Mouse (Mus musculus) hindbrain, embryonic 11.5 days (tissue): ENCODE measurements around the gene Ccdc50. TPM values are rescaled to one million over a fixed set of nuclear protein-coding genes. Genes with fewer than 3 reads are reported as not detected.

Experiments used
- ATAC-seq: fragments of 200-750 bp; cut with Nextera tagmentation; 2 replicates; pipeline ENCODE4 v1.8.0; 2017; ENCODE audit warnings: mild to moderate bottlenecking, moderate TSS enrichment, moderate library complexity; ENCODE audit not compliant: low FRiP score
- DNase-seq: peaks from one replicate; pipeline ENCODE4 v3.0.0-alpha.2; 2015; ENCODE audit warnings: low spot score
- H3K27ac ChIP-seq: fragments of 300-500 bp; sonication (generic); 2 replicates; pipeline ENCODE4 v1.5.1; 2014; ENCODE audit warnings: mild to moderate bottlenecking, low read depth, low read length
- H3K27me3 ChIP-seq: fragments of 300-500 bp; sonication (generic); 2 replicates; pipeline ENCODE4 v1.6.1; 2014; ENCODE audit warnings: mild to moderate bottlenecking, low read length, moderate library complexity, mixed read lengths; ENCODE audit not compliant: control insufficient read depth, insufficient read depth
- H3K36me3 ChIP-seq: fragments of 300-500 bp; sonication (generic); 2 replicates; pipeline ENCODE4 v1.6.1; 2014; ENCODE audit warnings: mild to moderate bottlenecking, low read length, moderate library complexity, mixed read lengths; ENCODE audit not compliant: control insufficient read depth, insufficient read depth
- H3K4me1 ChIP-seq: fragments of 300-500 bp; sonication (generic); replicated peaks from 2 replicates; pipeline ENCODE4 v1.6.1; 2014; ENCODE audit warnings: low read length, mixed read lengths; ENCODE audit not compliant: control insufficient read depth, insufficient read depth
- H3K4me2 ChIP-seq: fragments of 300-500 bp; sonication (generic); replicated peaks from 2 replicates; pipeline ENCODE4 v1.6.1; 2014; ENCODE audit warnings: mild to moderate bottlenecking, low read depth, low read length
- H3K4me3 ChIP-seq: fragments of 300-500 bp; sonication (generic); 2 replicates; pipeline ENCODE4 v1.5.1; 2014; ENCODE audit warnings: low read depth, low read length
- H3K9ac ChIP-seq: fragments of 300-500 bp; sonication (generic); 2 replicates; pipeline ENCODE4 v1.6.1; 2014; ENCODE audit warnings: low read depth, low read length
- H3K9me3 ChIP-seq: fragments of 300-500 bp; sonication (generic); 2 replicates; pipeline ENCODE4 v1.6.1; 2016; ENCODE audit warnings: low read length; ENCODE audit not compliant: control insufficient read depth
- WGBS: fragments of 180-500 bp; shearing (Covaris S2); extraction: QIAGEN DNeasy Blood & Tissue Kit; methylation state at CpG from one replicate; pipeline ENCODE4 v1.1.7; 2014; 5-methylcytosine and 5-hydroxymethylcytosine counted together
- polyA plus RNA-seq: library from polyadenylated mRNA; unstranded; fragments of >200 nt; fragmentation: Nextera tagmentation; extraction: Ambion mirVana; gene quantifications from 2 replicates; pipeline ENCODE4 v1.2.1, GENCODE M21; 2014

Gene Ccdc50
- polyA plus RNA-seq, 1 experiment from 2014 or later: 84.9 TPM

DNA sequence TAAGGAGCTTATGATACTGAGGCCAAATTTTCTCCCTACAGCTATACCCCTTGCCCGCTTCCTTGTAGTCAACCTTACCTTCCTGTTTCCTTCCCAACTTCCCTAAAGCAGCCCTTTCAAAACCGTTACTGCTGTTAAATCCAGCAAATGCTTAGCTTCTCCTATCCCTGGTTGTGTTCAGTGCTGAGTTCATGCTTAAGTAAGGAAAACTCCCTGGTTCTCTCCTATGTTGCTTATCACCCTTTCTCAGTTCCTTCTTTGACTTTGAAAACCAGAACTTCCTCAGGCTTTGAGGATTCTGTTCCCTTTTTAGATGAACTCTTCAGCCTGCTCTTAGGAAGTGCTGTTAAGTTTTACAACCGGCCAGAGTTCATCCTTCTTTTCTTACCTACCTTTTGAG lies 14.5 kb upstream of the Ccdc50 start:
- 79% methylated on average over 3 of the region's 3 CpGs for WGBS
- no peak for DNase-seq
- no peak overlapping the region for H3K4me3 ChIP-seq
- no peak for ATAC-seq
- no peak overlapping the region for H3K4me2 ChIP-seq
- no peaks in the 10 kb centered on the region for H3K27me3 ChIP-seq
- no peaks in the 10 kb centered on the region for H3K36me3 ChIP-seq
- no peak overlapping the region for H3K9ac ChIP-seq
- no peak overlapping the region for H3K27ac ChIP-seq
- H3K4me1 ChIP-seq: no peaks in the 10 kb centered on the region
- H3K9me3 ChIP-seq: no peaks in the 10 kb centered on the region

DNA sequence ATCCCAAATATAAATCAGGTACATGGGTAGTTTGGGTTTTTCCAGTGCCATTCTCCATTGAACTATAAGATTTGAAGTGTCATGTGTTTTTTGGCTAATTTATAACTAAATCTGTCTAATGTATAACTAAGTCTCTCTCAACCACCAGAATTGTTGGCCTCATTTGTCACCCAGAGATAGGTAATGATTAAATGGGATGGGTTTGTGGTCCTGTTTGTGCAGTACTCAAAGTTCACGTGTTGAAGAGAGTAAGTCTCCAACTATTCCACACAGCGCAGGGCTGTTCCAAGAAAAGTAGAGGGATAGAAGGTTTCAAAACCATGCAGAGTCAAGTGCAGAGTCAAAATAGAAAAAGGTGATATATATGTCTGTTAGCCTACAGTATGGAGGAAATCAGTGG lies 13.4 kb upstream of the Ccdc50 start:
- Histone ChIP-seq H3K27me3 (no peaks in the 10 kb centered on the region), H3K9me3 (no peaks in the 10 kb centered on the region), H3K4me3 (no peak overlapping the region), H3K36me3 (no peaks in the 10 kb centered on the region), H3K27ac (no peak overlapping the region), H3K4me2 (no peak overlapping the region), H3K9ac (no peak overlapping the region), H3K4me1 (no peaks in the 10 kb centered on the region)
- 80% methylated on average over 2 of the region's 2 CpGs for WGBS
- ATAC-seq (no peak), DNase-seq (no peak)

DNA sequence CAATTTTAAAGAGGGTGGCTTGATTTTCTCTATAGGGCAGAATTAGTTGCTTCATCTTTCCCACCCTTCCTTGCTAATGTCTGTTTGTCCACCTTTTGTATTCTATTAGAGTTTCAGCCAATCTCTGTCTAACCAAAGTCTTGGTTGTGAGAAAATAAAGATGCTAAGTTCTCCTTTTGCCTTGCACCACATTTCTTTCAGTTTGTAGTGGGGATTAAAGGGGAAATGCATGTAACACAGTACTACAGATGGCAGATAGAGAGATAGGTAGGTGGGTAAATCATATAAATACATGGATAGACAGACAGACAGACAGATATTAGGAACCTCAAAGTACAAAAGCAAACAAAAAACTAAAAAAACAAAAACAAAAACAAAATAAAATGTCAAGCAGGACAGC lies 12.1 kb upstream of the Ccdc50 start:
- Histone ChIP-seq H3K9ac (no peak overlapping the region), H3K9me3 (no peaks in the 10 kb centered on the region), H3K36me3 (no peaks in the 10 kb centered on the region), H3K4me2 (no peak overlapping the region), H3K4me1 (no peaks in the 10 kb centered on the region), H3K27ac (no peak overlapping the region), H3K27me3 (no peaks in the 10 kb centered on the region), H3K4me3 (no peak overlapping the region)
- ATAC-seq (no peak), DNase-seq (no peak)

DNA sequence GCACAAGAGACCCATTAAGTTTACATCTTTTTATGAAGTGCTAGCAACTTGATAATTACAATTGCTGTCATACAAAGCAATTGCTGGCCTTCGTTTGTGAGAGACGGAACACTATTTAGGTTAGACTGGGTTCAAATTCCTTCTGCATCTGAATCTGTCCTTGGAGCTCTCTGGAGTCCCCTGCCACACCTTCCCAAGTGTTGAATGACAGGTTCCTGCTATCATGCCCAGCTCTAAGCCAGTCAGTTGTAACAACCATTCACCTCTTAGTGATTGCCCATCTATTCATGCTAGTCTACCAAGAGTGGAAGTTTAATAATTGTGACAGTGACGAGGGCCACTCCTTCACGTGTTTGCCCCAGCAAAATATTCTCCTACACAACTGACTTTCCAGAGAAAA lies 6.5 kb upstream of the Ccdc50 start:
- no peaks in the 10 kb centered on the region for H3K27me3 ChIP-seq
- H3K36me3 ChIP-seq: no peaks in the 10 kb centered on the region
- ATAC-seq (no peak), DNase-seq (no peak)
- no peak overlapping the region for H3K9ac ChIP-seq
- 78% methylated on average over 4 of the region's 4 CpGs for WGBS
- no peaks in the 10 kb centered on the region for H3K9me3 ChIP-seq
- H3K4me1 ChIP-seq: no peaks in the 10 kb centered on the region
- no peak overlapping the region for H3K4me3 ChIP-seq
- H3K27ac ChIP-seq: no peak overlapping the region
- H3K4me2 ChIP-seq: no peak overlapping the region

DNA sequence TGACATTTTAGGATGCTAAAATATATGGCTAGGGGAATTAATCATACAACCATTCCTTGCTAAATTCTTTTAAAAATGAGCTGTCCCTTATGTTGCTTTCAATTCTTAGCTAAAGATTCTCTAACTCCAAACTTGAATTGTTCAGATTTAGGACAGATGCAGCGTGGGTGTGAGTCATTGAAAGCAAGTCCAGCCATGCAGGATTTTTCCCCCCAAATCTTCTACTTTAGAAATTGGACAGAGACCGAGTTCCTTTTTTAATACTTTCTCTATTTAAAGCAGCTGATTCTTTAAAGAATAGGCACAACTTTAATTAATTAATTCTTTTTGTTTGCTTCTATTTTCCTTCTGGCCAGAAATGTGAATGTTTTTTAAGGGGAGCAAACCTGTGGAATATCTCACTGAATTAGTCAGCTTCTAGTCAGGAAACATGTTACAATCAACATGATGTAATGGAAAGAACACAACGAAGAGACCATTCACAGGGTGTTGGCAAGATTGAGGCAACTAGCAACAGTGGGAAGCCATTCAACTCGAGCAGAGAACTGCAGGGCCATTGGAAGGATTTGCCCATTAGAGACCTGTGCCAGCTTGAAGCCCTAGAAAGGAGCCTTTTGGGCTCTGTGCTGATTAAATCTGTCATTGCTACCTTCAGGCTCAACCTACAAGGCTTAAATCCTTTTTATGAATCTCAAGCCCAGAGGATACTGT lies 3.6 kb upstream of the Ccdc50 start:
- H3K9me3 ChIP-seq: no peaks in the 10 kb centered on the region
- H3K4me1 ChIP-seq: no peaks in the 10 kb centered on the region; the same call in 1 of the 2 replicates
- no peaks in the 10 kb centered on the region for H3K27me3 ChIP-seq
- no peak overlapping the region for H3K27ac ChIP-seq
- 82% methylated on average over 4 of the region's 4 CpGs for whole genome bisulfite sequencing
- no peak overlapping the region for H3K4me3 ChIP-seq
- no peak for ATAC-seq
- no peak for DNase-seq
- H3K9ac ChIP-seq: no peak overlapping the region
- H3K36me3 ChIP-seq: no peaks in the 10 kb centered on the region
- H3K4me2 ChIP-seq: no peak overlapping the region

DNA sequence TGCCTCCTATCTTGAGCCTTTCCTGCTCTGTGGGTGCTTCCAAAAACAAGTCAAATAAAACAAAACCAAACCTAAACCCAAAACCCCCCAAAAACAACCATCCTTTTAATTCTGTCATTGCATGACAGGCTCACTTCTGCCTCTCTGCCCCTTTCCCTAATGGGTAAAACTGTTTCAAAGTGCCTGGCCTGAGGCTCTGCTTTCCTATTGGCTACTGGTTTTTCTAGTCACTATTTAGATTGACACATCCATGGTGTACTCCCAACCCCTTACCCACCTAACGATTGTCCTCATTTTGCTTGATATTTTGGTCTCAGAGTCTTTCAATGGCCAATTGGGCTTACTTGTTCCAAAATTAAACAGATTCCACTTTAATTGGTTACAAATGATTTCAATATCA lies 3.0 kb upstream of the Ccdc50 start:
- no peak for DNase-seq

DNA sequence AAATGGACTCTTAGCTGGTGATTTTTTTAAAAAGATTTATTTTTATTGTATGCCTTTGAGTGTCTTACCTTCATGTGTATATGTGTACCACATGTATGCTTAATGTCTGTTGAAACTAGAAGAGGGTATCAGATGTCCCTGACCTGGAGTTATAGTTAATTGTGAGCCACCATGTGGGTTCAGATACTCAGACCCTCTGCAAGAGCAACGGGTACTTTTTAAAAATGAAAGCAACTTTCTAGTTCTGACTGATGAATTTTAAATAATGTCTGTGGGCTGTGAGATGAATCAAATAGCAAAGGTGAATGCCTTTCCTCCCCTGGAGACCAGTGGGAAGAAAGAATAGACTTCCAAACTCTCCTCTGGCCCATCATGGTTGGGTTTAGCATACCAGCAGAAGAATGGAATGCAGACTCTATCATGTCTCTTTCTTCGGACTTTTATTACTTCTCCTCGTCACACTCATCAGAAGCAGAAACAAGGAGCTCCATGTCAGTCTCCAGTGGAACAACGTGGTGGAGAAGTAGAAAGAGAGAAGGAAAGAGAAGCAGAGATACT lies 1.7 kb upstream of the Ccdc50 start:
- no peaks in the 10 kb centered on the region for H3K9me3 ChIP-seq
- DNase-seq (no peak), ATAC-seq (no peak)
- no peak overlapping the region for H3K4me3 ChIP-seq
- H3K4me2 ChIP-seq: no peak overlapping the region
- no peaks in the 10 kb centered on the region for H3K27me3 ChIP-seq
- no peaks in the 10 kb centered on the region for H3K36me3 ChIP-seq
- no peak overlapping the region for H3K9ac ChIP-seq
- no peak overlapping the region for H3K27ac ChIP-seq
- 73% methylated on average over 4 of the region's 4 CpGs for WGBS
- peaks cover 3% of the 10 kb centered on the region; the same call in 1 of the 2 replicates for H3K4me1 ChIP-seq

More for the DNA sequence above, 3.0 kb upstream of the Ccdc50 start:
- Histone ChIP-seq H3K4me1 (peaks cover 3% of the 10 kb centered on the region; the same call in 1 of the 2 replicates), H3K9ac (no peak overlapping the region), H3K27me3 (no peaks in the 10 kb centered on the region), H3K27ac (no peak overlapping the region), H3K4me2 (no peak overlapping the region), H3K4me3 (no peak overlapping the region), H3K9me3 (no peaks in the 10 kb centered on the region), H3K36me3 (no peaks in the 10 kb centered on the region)
- 86% methylated on average over 1 of the region's 1 CpGs for WGBS
- ATAC-seq: no peak

DNA sequence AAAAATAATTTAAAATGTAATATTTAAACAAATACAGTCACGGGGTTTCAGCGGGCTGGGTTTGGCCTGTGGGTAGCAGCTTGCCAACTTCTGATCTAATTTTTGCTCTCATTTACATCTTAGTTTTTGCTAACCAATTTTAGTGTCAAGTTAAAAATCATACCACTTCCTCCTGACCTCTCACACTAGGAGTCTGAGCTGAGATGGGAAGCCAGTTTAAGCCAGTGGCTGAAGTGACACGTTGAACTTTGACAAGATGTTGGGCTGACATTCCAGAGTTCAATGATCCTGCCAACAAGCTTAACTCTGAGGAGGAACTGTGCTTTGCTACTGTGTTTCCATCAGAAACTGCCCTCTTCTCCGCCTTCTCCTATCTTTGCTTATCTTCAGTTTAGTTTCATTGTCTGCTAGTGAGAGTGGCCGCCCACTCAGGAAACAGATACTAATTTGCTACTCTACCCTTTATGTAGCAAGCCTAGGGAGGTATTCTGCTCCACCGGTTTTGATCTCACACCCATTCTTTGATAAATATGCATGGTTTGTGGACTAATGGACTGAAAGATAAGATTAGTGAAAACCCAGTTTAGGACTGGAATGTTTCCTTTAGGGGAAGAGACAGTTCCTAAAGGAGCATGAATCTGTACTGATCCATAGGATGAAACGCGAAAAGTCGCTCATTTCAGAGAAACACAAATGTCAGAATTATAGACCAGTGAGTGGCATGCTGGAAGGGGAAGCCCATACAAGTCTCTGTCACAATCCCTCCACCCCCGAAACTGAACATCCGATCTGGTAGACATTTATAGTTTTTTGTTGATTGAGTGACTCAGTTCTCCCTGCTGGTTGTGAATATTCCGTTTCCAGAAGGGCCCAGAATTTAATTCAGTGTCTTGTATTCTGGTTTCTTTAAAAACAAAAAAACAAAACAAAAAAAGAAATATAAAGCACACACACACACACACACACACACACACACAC lies 746 bp upstream of the Ccdc50 start:
- peak; percentile 13; the same call in 1 of the 2 replicates for ATAC-seq
- Histone ChIP-seq H3K27me3 (no peaks in the 10 kb centered on the region), H3K36me3 (no peaks in the 10 kb centered on the region), H3K4me2 (peak overlapping the region; percentile 50; the same call in 1 of the 2 replicates), H3K9ac (peak overlapping the region; percentile 96), H3K4me1 (peaks cover 3% of the 10 kb centered on the region; the same call in 1 of the 2 replicates), H3K4me3 (peak overlapping the region; percentile 88), H3K9me3 (no peaks in the 10 kb centered on the region), H3K27ac (no peak overlapping the region; the same call in 1 of the 2 replicates)
- DNase-seq: peak; percentile 20
- WGBS: 59% methylated on average over 12 of the region's 12 CpGs
